Mouse (Mus musculus) spleen, adult 2 months (tissue): ENCODE data around the gene Shc4.

Source experiments
- CTCF ChIP-seq: fragments of 200-500 bp; IDR thresholded peaks from 2 replicates; pipeline ENCODE4 v1.5.1; 2011; ENCODE audit warnings: mild to moderate bottlenecking, inconsistent platforms; ENCODE audit not compliant: insufficient read depth, insufficient read length, insufficient replicate concordance; ENCODE audit errors: extremely low read depth
- POLR2A ChIP-seq: fragments of 200-500 bp; IDR thresholded peaks from 2 replicates; pipeline ENCODE4 v1.6.1; 2011; ENCODE audit warnings: low read depth, low read length, inconsistent platforms

- TF ChIP-seq POLR2A (no peak), CTCF (no peak)
Observed at GRCm38 (mm10) chr2:125581081-125581480, 142.9 kb downstream of the Shc4 start.
